Mouse (Mus musculus): Measurements from ENCODE around the gene Sds. TPM values are rescaled to one million over a fixed set of nuclear protein-coding genes. Genes with fewer than 3 reads are reported as not detected.

Sds gene
- polyA plus RNA-seq, 1 experiment from 2014 or later, result not detected

- Histone ChIP-seq H3K4me3 (replicated peaks; ENCODE audit: low read length) (no peak overlapping the region), H3K27me3 (ENCODE audit: control insufficient read depth, insufficient read depth, low read length) (no peaks in the 10 kb centered on the region), H3K4me2 (replicated peaks) (no peak overlapping the region), H3K9me3 (ENCODE audit: control insufficient read depth, low read length) (no peaks in the 10 kb centered on the region), H3K4me1 (replicated peaks; ENCODE audit: control insufficient read depth, insufficient read depth, low read length) (no peaks in the 10 kb centered on the region), H3K36me3 (replicated peaks; ENCODE audit: control insufficient read depth, insufficient read depth) (no peaks in the 10 kb centered on the region), H3K27ac (no peak overlapping the region), H3K9ac (no peak overlapping the region)
- ATAC-seq (ENCODE audit: low FRiP score) (no peak), DNase-seq (ENCODE audit: low spot score) (peak; percentile 88)
- 5% methylated on average over 9 of the region's 9 CpGs for WGBS
These were observed 18.7 kb upstream of the Sds start for GRCm38 (mm10) chr5:120457628-120458027.

DNA sequence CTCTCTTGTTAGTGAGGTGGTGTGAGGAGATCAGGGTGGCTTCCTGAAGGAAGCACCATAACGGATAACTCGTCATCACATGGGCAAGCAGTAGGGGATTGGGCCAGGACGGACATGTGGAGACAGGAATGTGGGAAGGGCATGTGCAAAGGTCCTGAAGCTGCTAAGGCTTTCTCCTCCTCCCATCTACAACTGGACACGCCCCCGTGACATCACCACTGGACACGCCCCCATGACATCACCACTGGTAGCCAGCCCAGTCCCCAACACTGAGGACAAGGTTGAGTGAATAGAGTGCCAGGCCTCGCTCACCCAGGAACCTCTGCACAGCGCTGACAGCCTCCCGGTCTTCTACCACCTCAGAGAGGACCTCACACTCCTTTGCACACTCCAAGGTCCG is 17.2 kb upstream of the Sds start:
- Histone ChIP-seq H3K9ac (no peak overlapping the region), H3K4me1 (replicated peaks; ENCODE audit: control insufficient read depth, insufficient read depth, low read length) (no peaks in the 10 kb centered on the region), H3K4me3 (replicated peaks; ENCODE audit: low read length) (no peak overlapping the region), H3K27ac (no peak overlapping the region), H3K4me2 (replicated peaks) (no peak overlapping the region), H3K27me3 (ENCODE audit: control insufficient read depth, insufficient read depth, low read length) (no peaks in the 10 kb centered on the region), H3K9me3 (ENCODE audit: control insufficient read depth, low read length) (no peaks in the 10 kb centered on the region), H3K36me3 (replicated peaks; ENCODE audit: control insufficient read depth, insufficient read depth) (no peaks in the 10 kb centered on the region)
- no peak for DNase-seq (ENCODE audit: low spot score)
- 0 out of 2 replicates have a peak, but pooled peaks have one; percentile 6 for ATAC-seq (ENCODE audit: low FRiP score)
- 80% methylated on average over 10 of the region's 10 CpGs for WGBS

GRCm38 (mm10) chr5:120461902-120462301 is 14.4 kb upstream of the Sds start:
- no peaks in the 10 kb centered on the region for H3K27me3 ChIP-seq (ENCODE audit: control insufficient read depth, insufficient read depth, low read length)
- no peak overlapping the region for H3K9ac ChIP-seq
- DNase-seq (ENCODE audit: low spot score) (no peak), ATAC-seq (ENCODE audit: low FRiP score) (no peak)
- no peak overlapping the region for H3K4me3 ChIP-seq (replicated peaks; ENCODE audit: low read length)
- WGBS, result 71% methylated on average over 15 of the region's 15 CpGs
- H3K4me2 ChIP-seq (replicated peaks), result no peak overlapping the region
- no peaks in the 10 kb centered on the region for H3K4me1 ChIP-seq (replicated peaks; ENCODE audit: control insufficient read depth, insufficient read depth, low read length)
- H3K27ac ChIP-seq, result no peak overlapping the region
- no peaks in the 10 kb centered on the region for H3K9me3 ChIP-seq (ENCODE audit: control insufficient read depth, low read length)
- H3K36me3 ChIP-seq (replicated peaks; ENCODE audit: control insufficient read depth, insufficient read depth), result no peaks in the 10 kb centered on the region

DNA sequence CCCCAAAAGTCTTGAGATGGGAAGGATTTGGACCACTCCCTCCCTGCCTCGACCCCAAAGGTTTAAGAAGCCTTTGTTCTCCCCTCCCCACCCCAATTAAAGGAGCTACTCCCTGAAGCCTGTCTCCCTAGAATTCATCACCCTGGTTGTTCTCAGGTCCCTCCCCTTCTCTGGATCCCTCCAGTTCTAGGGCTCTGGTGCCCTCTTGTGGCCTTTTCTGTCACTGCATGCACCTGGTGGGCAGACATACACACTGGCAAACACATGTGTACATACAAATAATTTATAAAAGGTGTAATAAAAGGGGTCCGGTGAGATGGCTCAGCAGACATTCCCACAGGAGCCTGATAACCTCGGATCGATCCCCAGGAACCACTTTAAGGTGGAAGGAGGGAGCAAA is 12.0 kb upstream of the Sds start:
- Histone ChIP-seq H3K4me1 (replicated peaks; ENCODE audit: control insufficient read depth, insufficient read depth, low read length) (no peaks in the 10 kb centered on the region), H3K4me2 (replicated peaks) (no peak overlapping the region), H3K4me3 (replicated peaks; ENCODE audit: low read length) (no peak overlapping the region), H3K36me3 (replicated peaks; ENCODE audit: control insufficient read depth, insufficient read depth) (no peaks in the 10 kb centered on the region), H3K27ac (no peak overlapping the region), H3K9me3 (ENCODE audit: control insufficient read depth, low read length) (no peaks in the 10 kb centered on the region), H3K27me3 (ENCODE audit: control insufficient read depth, insufficient read depth, low read length) (no peaks in the 10 kb centered on the region), H3K9ac (no peak overlapping the region)
- ATAC-seq (ENCODE audit: low FRiP score) (no peak), DNase-seq (ENCODE audit: low spot score) (no peak)
- 84% methylated on average over 4 of the region's 4 CpGs for WGBS

- no peak for DNase-seq (ENCODE audit: low spot score)
- H3K4me2 ChIP-seq (replicated peaks), result no peak overlapping the region
- H3K27me3 ChIP-seq (ENCODE audit: control insufficient read depth, insufficient read depth, low read length), result no peaks in the 10 kb centered on the region
- H3K36me3 ChIP-seq (replicated peaks; ENCODE audit: control insufficient read depth, insufficient read depth), result no peaks in the 10 kb centered on the region
- no peak for ATAC-seq (ENCODE audit: low FRiP score)
- no peak overlapping the region for H3K4me3 ChIP-seq (replicated peaks; ENCODE audit: low read length)
- H3K4me1 ChIP-seq (replicated peaks; ENCODE audit: control insufficient read depth, insufficient read depth, low read length), result no peaks in the 10 kb centered on the region
- no peak overlapping the region for H3K9ac ChIP-seq
- 44% methylated on average over 5 of the region's 5 CpGs for WGBS
- H3K9me3 ChIP-seq (ENCODE audit: control insufficient read depth, low read length), result no peaks in the 10 kb centered on the region
- no peak overlapping the region for H3K27ac ChIP-seq
These were observed 11.3 kb upstream of the Sds start for GRCm38 (mm10) chr5:120465062-120465461.

- Histone ChIP-seq H3K27me3 (ENCODE audit: control insufficient read depth, insufficient read depth, low read length) (no peaks in the 10 kb centered on the region), H3K4me2 (replicated peaks) (no peak overlapping the region), H3K9ac (no peak overlapping the region), H3K9me3 (ENCODE audit: control insufficient read depth, low read length) (no peaks in the 10 kb centered on the region), H3K4me3 (replicated peaks; ENCODE audit: low read length) (no peak overlapping the region), H3K4me1 (replicated peaks; ENCODE audit: control insufficient read depth, insufficient read depth, low read length) (no peaks in the 10 kb centered on the region), H3K36me3 (replicated peaks; ENCODE audit: control insufficient read depth, insufficient read depth) (no peaks in the 10 kb centered on the region), H3K27ac (no peak overlapping the region)
- ATAC-seq (ENCODE audit: low FRiP score) (no peak), DNase-seq (ENCODE audit: low spot score) (no peak)
- 82% methylated on average over 6 of the region's 6 CpGs for WGBS
These were observed 10.5 kb upstream of the Sds start for GRCm38 (mm10) chr5:120465860-120466259.

DNA sequence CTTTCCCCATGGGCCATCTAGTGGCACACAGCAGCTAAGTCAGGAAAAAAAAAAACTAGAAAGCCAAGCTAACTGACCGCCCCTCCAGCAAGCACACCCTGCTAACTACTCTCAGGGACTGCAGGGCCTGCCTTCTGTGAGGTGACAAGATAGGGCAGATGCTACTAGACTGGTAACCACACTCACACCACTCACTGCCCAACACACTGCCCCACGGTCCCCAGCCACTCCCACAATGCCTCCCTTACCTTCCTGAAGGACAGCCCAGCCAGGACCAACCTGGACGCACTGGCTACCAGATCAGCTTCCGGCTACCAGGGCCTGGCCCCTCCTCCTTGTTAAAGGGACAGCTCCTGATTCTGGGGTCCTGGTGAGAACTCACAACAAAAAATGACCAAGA is 9.3 kb upstream of the Sds start:
- Histone ChIP-seq H3K9me3 (ENCODE audit: control insufficient read depth, low read length) (no peaks in the 10 kb centered on the region), H3K4me3 (replicated peaks; ENCODE audit: low read length) (peak overlapping the region; percentile 20), H3K36me3 (replicated peaks; ENCODE audit: control insufficient read depth, insufficient read depth) (no peaks in the 10 kb centered on the region), H3K27ac (no peak overlapping the region), H3K4me2 (replicated peaks) (peak overlapping the region; percentile 38), H3K9ac (0 out of 2 replicates have a peak overlapping the region, but pooled peaks have one; percentile 35), H3K27me3 (ENCODE audit: control insufficient read depth, insufficient read depth, low read length) (no peaks in the 10 kb centered on the region), H3K4me1 (replicated peaks; ENCODE audit: control insufficient read depth, insufficient read depth, low read length) (no peaks in the 10 kb centered on the region)
- 13% methylated on average over 4 of the region's 4 CpGs for WGBS
- no peak for DNase-seq (ENCODE audit: low spot score)
- no peak for ATAC-seq (ENCODE audit: low FRiP score)

GRCm38 (mm10) chr5:120468336-120468735 is 8.0 kb upstream of the Sds start:
- H3K4me3 ChIP-seq (replicated peaks; ENCODE audit: low read length), result no peak overlapping the region
- ATAC-seq (ENCODE audit: low FRiP score) (no peak), DNase-seq (ENCODE audit: low spot score) (no peak)
- H3K9ac ChIP-seq, result no peak overlapping the region
- no peaks in the 10 kb centered on the region for H3K27me3 ChIP-seq (ENCODE audit: control insufficient read depth, insufficient read depth, low read length)
- no peaks in the 10 kb centered on the region for H3K4me1 ChIP-seq (replicated peaks; ENCODE audit: control insufficient read depth, insufficient read depth, low read length)
- H3K4me2 ChIP-seq (replicated peaks), result no peak overlapping the region
- no peaks in the 10 kb centered on the region for H3K9me3 ChIP-seq (ENCODE audit: control insufficient read depth, low read length)
- no peaks in the 10 kb centered on the region for H3K36me3 ChIP-seq (replicated peaks; ENCODE audit: control insufficient read depth, insufficient read depth)
- no peak overlapping the region for H3K27ac ChIP-seq
- 90% methylated on average over 5 of the region's 5 CpGs for WGBS

DNA sequence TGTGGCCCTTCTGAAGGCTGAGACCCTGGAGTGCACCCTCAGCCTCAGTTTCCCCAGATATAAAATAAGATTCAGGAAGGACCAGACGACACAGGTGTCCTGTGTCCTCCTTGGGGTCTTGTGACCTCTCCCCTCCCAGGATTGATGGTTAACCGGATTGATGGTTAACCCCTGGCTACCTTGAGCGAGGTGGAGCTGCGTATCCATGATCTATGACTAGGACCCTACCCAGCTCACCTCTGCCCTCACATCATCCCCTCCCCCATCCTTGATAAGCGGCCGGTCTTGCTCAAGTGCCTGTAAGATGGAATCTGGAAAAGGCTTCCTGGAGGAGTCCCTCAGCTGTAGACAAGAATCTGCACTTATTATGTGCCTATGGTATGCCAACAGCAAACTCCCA is 7.5 kb upstream of the Sds start:
- no peak overlapping the region for H3K4me3 ChIP-seq (replicated peaks; ENCODE audit: low read length)
- no peak overlapping the region for H3K4me2 ChIP-seq (replicated peaks)
- H3K9me3 ChIP-seq (ENCODE audit: control insufficient read depth, low read length), result no peaks in the 10 kb centered on the region
- no peak for DNase-seq (ENCODE audit: low spot score)
- no peak overlapping the region for H3K27ac ChIP-seq
- 88% methylated on average over 6 of the region's 6 CpGs for WGBS
- H3K4me1 ChIP-seq (replicated peaks; ENCODE audit: control insufficient read depth, insufficient read depth, low read length), result no peaks in the 10 kb centered on the region
- ATAC-seq (ENCODE audit: low FRiP score), result no peak
- H3K36me3 ChIP-seq (replicated peaks; ENCODE audit: control insufficient read depth, insufficient read depth), result no peaks in the 10 kb centered on the region
- H3K9ac ChIP-seq, result no peak overlapping the region
- H3K27me3 ChIP-seq (ENCODE audit: control insufficient read depth, insufficient read depth, low read length), result no peaks in the 10 kb centered on the region

DNA sequence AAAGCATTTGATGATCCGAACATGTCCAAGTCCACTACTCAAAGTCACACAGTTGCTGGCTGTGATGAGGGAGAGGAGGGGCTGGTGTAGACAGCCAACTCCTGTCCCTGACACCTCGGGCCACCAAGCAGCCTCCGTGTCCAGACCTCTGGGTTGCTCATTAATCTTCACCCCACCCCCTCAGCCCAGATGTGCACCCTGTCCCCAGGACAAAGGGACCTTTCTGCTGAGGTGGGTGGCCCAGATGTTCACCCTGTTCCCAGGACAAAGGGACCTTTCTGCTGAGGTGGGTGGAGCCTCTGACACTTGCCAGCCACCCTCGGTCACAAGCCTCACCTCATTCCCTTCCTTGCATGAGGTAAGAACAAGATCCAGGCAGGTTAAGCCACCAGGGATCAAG is 4.8 kb upstream of the Sds start:
- H3K4me3 ChIP-seq (replicated peaks; ENCODE audit: low read length), result no peak overlapping the region
- no peaks in the 10 kb centered on the region for H3K27me3 ChIP-seq (ENCODE audit: control insufficient read depth, insufficient read depth, low read length)
- H3K9ac ChIP-seq, result no peak overlapping the region
- no peaks in the 10 kb centered on the region for H3K36me3 ChIP-seq (replicated peaks; ENCODE audit: control insufficient read depth, insufficient read depth)
- no peak for DNase-seq (ENCODE audit: low spot score)
- 53% methylated on average over 4 of the region's 4 CpGs for WGBS
- no peaks in the 10 kb centered on the region for H3K4me1 ChIP-seq (replicated peaks; ENCODE audit: control insufficient read depth, insufficient read depth, low read length)
- no peak overlapping the region for H3K27ac ChIP-seq
- no peak overlapping the region for H3K4me2 ChIP-seq (replicated peaks)
- no peaks in the 10 kb centered on the region for H3K9me3 ChIP-seq (ENCODE audit: control insufficient read depth, low read length)
- ATAC-seq (ENCODE audit: low FRiP score), result no peak
